Mouse (Mus musculus) gastrocnemius, postnatal 36 days (tissue): ENCODE measurements around the gene Ifrd1. TPM values are rescaled to one million over a fixed set of nuclear protein-coding genes. Genes with fewer than 3 reads are reported as not detected.
"Not testable (repeated sequence)": the region's sequence is repeated elsewhere in the genome, so short reads cannot be mapped to it uniquely, and the experiment has no call there.

ENCODE experiments used
- DNase-seq, 2 experiments: peaks; one replicate each; pipeline ENCODE4 v3.0.0; 2022
- intact Hi-C: fragments of 180-260 bp; cut with DNase I; formaldehyde crosslinking; loops from one replicate; pipeline ENCODE4 v1.15.1; 2025
- long read RNA-seq, 2 experiments: library from polyadenylated mRNA; stranded (forward); transcript quantifications; one replicate each; pipeline ENCODE4 v2.0.0; 2021
- total RNA-seq, 2 experiments: library from RNA; stranded (reverse); gene quantifications; 2 replicates each; pipeline ENCODE4 v1.2.3; 2021

The Ifrd1 gene
- total RNA-seq: 100 to 1,000 TPM in 1 of 2 experiments, 10 to 100 TPM in 1; 91.4 to 119 TPM
- long read RNA-seq, experiment 1, transcript Ifrd1-201 (12 exons, 3,378 nt): major isoform, 37 of 47 reads
- long read RNA-seq, experiment 1, partial matches to known transcripts: 3 of 47 reads
- long read RNA-seq, experiment 1, other reads (novel, unspliced or antisense): 7 of 47 reads
- long read RNA-seq, experiment 2, transcript Ifrd1-201 (12 exons, 3,378 nt): major isoform, 45 of 59 reads
- long read RNA-seq, experiment 2, partial matches to known transcripts: 2 of 59 reads
- long read RNA-seq, experiment 2, other reads (novel, unspliced or antisense): 9 of 59 reads

GRCm38 (mm10) chr12:40248454-40249180 lies at the start of gene Ifrd1:
TSS of gene Ifrd1 (minus strand) at chr12:40248504.
- intact Hi-C loops: no loop called here
- no peak for DNase-seq

- intact Hi-C loops: no loop called here
- no peak for DNase-seq
These were observed 38.2 kb upstream of the Ifrd1 start for GRCm38 (mm10) chr12:40286539-40286938.

- DNase-seq: no peak
- intact Hi-C loops: no loop called here
These were observed 32.5 kb upstream of the Ifrd1 start for GRCm38 (mm10) chr12:40280596-40281325.

- intact Hi-C loops: no loop called here
- DNase-seq: no peak
These were observed 29.3 kb upstream of the Ifrd1 start for GRCm38 (mm10) chr12:40277581-40277980.

- intact Hi-C loops: no loop called here
- no peak for DNase-seq
These were observed 26.6 kb upstream of the Ifrd1 start for GRCm38 (mm10) chr12:40274931-40275330.

GRCm38 (mm10) chr12:40273339-40273738 lies 25.0 kb upstream of the Ifrd1 start:
- intact Hi-C loops: no loop called here

GRCm38 (mm10) chr12:40272710-40273109 lies 24.4 kb upstream of the Ifrd1 start:
- intact Hi-C loops: no loop called here
- no peak for DNase-seq

More at GRCm38 (mm10) chr12:40273339-40273738, 25.0 kb upstream of the Ifrd1 start:
- no peak for DNase-seq

- intact Hi-C loops: no loop called here
- no peak for DNase-seq
These were observed 20.0 kb upstream of the Ifrd1 start for GRCm38 (mm10) chr12:40268313-40268712.

- no peak for DNase-seq
- intact Hi-C loops: no loop called here
These were observed 15.4 kb upstream of the Ifrd1 start for GRCm38 (mm10) chr12:40263712-40264111.

- intact Hi-C loops: no loop called here
- DNase-seq: no peak
These were observed 14.7 kb upstream of the Ifrd1 start for GRCm38 (mm10) chr12:40263006-40263405.

- intact Hi-C loops: loop anchor here (5.0 kb wide), 4 partner anchors 189 to 564 kb away; partner anchors contain the start of genes Dock4 and Zfp277
- DNase-seq: no peak
These were observed 10.2 kb upstream of the Ifrd1 start for GRCm38 (mm10) chr12:40258462-40259000.

- intact Hi-C loops: loop anchor here (5.0 kb wide), 4 partner anchors 190 to 565 kb away; partner anchors contain the start of genes Dock4 and Zfp277
- peak; percentile 72 to 75 for DNase-seq
These were observed 8.9 kb upstream of the Ifrd1 start for GRCm38 (mm10) chr12:40257226-40257625.

- no peak for DNase-seq
- intact Hi-C loops: loop anchor here (5.0 kb wide), 4 partner anchors 191 to 566 kb away; partner anchors contain the start of genes Dock4 and Zfp277
These were observed 8.2 kb upstream of the Ifrd1 start for GRCm38 (mm10) chr12:40256543-40256942.

- intact Hi-C loops: loop anchor here (5.0 kb wide), 4 partner anchors 191 to 566 kb away; partner anchors contain the start of genes Dock4 and Zfp277
These were observed 7.7 kb upstream of the Ifrd1 start for GRCm38 (mm10) chr12:40256033-40256432.

GRCm38 (mm10) chr12:40255310-40255709 lies 7.0 kb upstream of the Ifrd1 start:
- intact Hi-C loops: loop anchor here (5.0 kb wide), 4 partner anchors 192 to 567 kb away; partner anchors contain the start of genes Dock4 and Zfp277
- DNase-seq: not testable (repeated sequence)

More at GRCm38 (mm10) chr12:40256033-40256432, 7.7 kb upstream of the Ifrd1 start:
- DNase-seq: no peak

GRCm38 (mm10) chr12:40254729-40255128 lies 6.4 kb upstream of the Ifrd1 start:
- no peak for DNase-seq
- intact Hi-C loops: loop anchor here (5.0 kb wide), 4 partner anchors 193 to 568 kb away; partner anchors contain the start of genes Dock4 and Zfp277

GRCm38 (mm10) chr12:40253241-40253640 lies 4.9 kb upstream of the Ifrd1 start:
- intact Hi-C loops: no loop called here
- no peak for DNase-seq

GRCm38 (mm10) chr12:40250256-40250655 lies 2.0 kb upstream of the Ifrd1 start:
- intact Hi-C loops: no loop called here
- DNase-seq: no peak

- intact Hi-C loops: no loop called here
- no peak for DNase-seq
These were observed 328 bp downstream of the Ifrd1 start for GRCm38 (mm10) chr12:40247976-40248375.

GRCm38 (mm10) chr12:40247384-40247783 lies 920 bp downstream of the Ifrd1 start:
- intact Hi-C loops: no loop called here
- DNase-seq: no peak
